Mouse (Mus musculus): ENCODE data around the gene Trmt1l. TPM values are rescaled to one million over a fixed set of nuclear protein-coding genes. Genes with fewer than 3 reads are reported as not detected.
A peak's percentile ranks its signal among the peaks of the same experiment; 100 is the strongest.

Trmt1l gene
- total and polyA plus RNA-seq, 3 experiments, result 20.9 to 23.7 (median 21.8) TPM

DNA sequence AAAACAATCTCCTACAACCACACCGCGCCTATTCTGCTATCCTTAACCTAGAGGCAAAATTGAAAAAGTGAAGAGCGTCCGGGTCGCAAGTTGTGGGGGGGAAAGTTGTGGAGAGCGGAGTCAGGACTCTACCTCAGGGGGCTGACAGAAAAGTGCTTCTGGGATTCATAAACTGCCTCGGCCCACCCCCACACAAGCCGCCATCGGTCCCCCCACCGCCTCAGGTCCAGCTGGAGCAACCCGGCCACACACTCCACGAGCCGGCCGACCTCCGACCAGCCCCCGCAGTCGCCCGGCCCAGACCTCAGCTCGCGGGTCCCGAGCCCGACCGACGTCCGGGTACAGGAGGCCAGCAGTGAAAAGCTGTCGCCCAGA is 467 bp upstream of the Trmt1l start:
- peak overlapping the region; percentile 81 to 91 (median 88) for H3K4me3 ChIP-seq (replicated peaks in 1 of 3; ENCODE audit: low read depth in 2 of 3, low read length in 2 of 3, poor library complexity in 1 of 3)
- H3K4me1 ChIP-seq (ENCODE audit: control insufficient read depth in 1 of 2, insufficient read depth in 2 of 2), result peaks cover 0 to 27% of the 10 kb centered on the region in 2 experiments; a peak in 3 of 4 replicates
- in situ Hi-C loops (cut with MboI; ENCODE audit: low pct_ligation_motif_present, low pct_unique_long_range_greater_than_20kb, low sequenced_read_pairs), result no loop called here
- H3K27me3 ChIP-seq (replicated peaks), result no peaks in the 10 kb centered on the region
- no peaks in the 10 kb centered on the region for H3K9me3 ChIP-seq (replicated peaks; ENCODE audit: low read length)
- TF ChIP-seq MAX (IDR thresholded peaks at IDR 0.05; ENCODE audit: low read length) (peak; percentile 57; the same call in 1 of the 2 replicates), UBTF (IDR thresholded peaks at IDR 0.05; ENCODE audit: low read depth, low read length) (peak; percentile 64), ZC3H11A (IDR thresholded peaks at IDR 0.05; ENCODE audit: low read depth, low read length) (no peak)
- peaks cover 0 to 5% of the 10 kb centered on the region in 2 experiments for H3K36me3 ChIP-seq (replicated peaks in 1 of 2; ENCODE audit: control insufficient read depth in 1 of 2, insufficient read depth in 1 of 2, low read length in 1 of 2)
- dilution Hi-C loops (cut with MboI; ENCODE audit: extremely low pct_ligation_motif_present, extremely low pct_unique_long_range_greater_than_20kb, low sequenced_read_pairs), result no loop called here
- H3K79me2 ChIP-seq (replicated peaks; ENCODE audit: control insufficient read depth, extremely low read depth, insufficient read depth, poor library complexity, severe bottlenecking), result peaks cover 37% of the 10 kb centered on the region
- DNase-seq (ENCODE audit: extremely low read depth), result peak; percentile 35
- peak overlapping the region; percentile 94; the same call in 1 of the 2 replicates for H3K4me2 ChIP-seq (ENCODE audit: insufficient read depth, low read depth, poor library complexity, severe bottlenecking)
- peak overlapping the region; percentile 63 for H3K9ac ChIP-seq (ENCODE audit: insufficient read depth, low read depth)
- peak overlapping the region; percentile 58; the same call in 1 of the 2 replicates for H3K27ac ChIP-seq (ENCODE audit: insufficient read depth, low read depth)

DNA sequence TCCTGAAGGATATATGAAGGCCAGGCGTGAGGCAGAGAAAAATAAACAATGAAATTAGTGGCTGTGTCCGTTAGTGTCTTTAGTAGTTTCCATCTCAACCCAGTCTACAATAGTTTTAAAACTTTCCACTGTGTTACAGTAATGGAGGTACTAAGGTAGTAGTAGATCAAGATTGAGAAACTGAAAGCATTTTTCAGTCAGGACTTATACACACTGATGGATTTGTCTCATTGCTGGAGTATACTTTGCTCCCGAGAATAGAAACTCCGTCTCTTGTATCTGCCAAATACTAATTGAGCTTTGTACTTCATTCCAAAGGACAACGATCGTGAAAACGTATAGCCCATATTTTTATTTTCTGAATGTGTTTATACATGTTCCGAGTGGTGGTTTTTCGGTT is 974 bp downstream of the Trmt1l start:
- Histone ChIP-seq H3K4me3 (replicated peaks in 1 of 3; ENCODE audit: low read depth in 2 of 3, low read length in 2 of 3, poor library complexity in 1 of 3) (peak overlapping the region; percentile 74 to 91 (median 88)), H3K27ac (ENCODE audit: insufficient read depth, low read depth) (peak overlapping the region; percentile 75; the same call in 1 of the 2 replicates), H3K9me3 (replicated peaks; ENCODE audit: low read length) (no peaks in the 10 kb centered on the region), H3K79me2 (replicated peaks; ENCODE audit: control insufficient read depth, extremely low read depth, insufficient read depth, poor library complexity, severe bottlenecking) (peaks cover 37% of the 10 kb centered on the region), H3K27me3 (replicated peaks) (no peaks in the 10 kb centered on the region), H3K9ac (ENCODE audit: insufficient read depth, low read depth) (peak overlapping the region; percentile 97), H3K4me2 (ENCODE audit: insufficient read depth, low read depth, poor library complexity, severe bottlenecking) (peak overlapping the region; percentile 25; the same call in 1 of the 2 replicates), H3K36me3 (replicated peaks in 1 of 2; ENCODE audit: control insufficient read depth in 1 of 2, insufficient read depth in 1 of 2, low read length in 1 of 2) (peaks cover 6 to 16% of the 10 kb centered on the region in 2 experiments), H3K4me1 (ENCODE audit: control insufficient read depth in 1 of 2, insufficient read depth in 2 of 2) (peaks cover 0 to 29% of the 10 kb centered on the region in 2 experiments; a peak in 3 of 4 replicates)
- in situ Hi-C loops (cut with MboI; ENCODE audit: low pct_ligation_motif_present, low pct_unique_long_range_greater_than_20kb, low sequenced_read_pairs), result no loop called here
- 0 out of 2 replicates have a peak, but pooled peaks have one; percentile 22 for TF ChIP-seq TBP (conservative IDR thresholded peaks at IDR 0.05; ENCODE audit: low read depth, low read length)
- no peak for TF ChIP-seq CHD1 (IDR thresholded peaks at IDR 0.05; ENCODE audit: low read depth, low read length)
- peak; percentile 15 for DNase-seq (ENCODE audit: extremely low read depth)
- dilution Hi-C loops (cut with MboI; ENCODE audit: extremely low pct_ligation_motif_present, extremely low pct_unique_long_range_greater_than_20kb, low sequenced_read_pairs), result no loop called here

DNA sequence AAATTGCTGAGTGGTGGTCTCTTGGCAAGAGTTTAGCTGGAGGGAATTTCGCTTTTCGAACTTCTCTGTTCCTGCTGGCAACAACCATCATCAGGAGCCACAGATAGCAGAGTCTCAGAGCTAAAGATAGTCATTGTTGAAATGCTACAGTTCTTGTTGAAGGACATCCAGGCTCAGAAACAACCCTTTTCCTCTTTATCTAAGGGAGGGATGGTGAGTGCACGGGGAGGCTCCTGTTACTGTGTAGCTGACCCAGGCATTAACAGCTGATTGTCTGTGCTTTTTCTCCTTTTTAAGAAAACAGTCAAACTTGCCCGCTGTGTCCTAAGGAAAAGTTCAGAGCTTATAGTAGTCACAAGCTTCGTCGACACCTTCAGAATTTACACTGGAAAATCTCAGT is 7.1 kb downstream of the Trmt1l start:
- Histone ChIP-seq H3K27ac (ENCODE audit: insufficient read depth, low read depth) (no peak overlapping the region), H3K79me2 (replicated peaks; ENCODE audit: control insufficient read depth, extremely low read depth, insufficient read depth, poor library complexity, severe bottlenecking) (peaks cover 3% of the 10 kb centered on the region; the same call in 1 of the 2 replicates), H3K9me3 (replicated peaks; ENCODE audit: low read length) (no peaks in the 10 kb centered on the region), H3K9ac (ENCODE audit: insufficient read depth, low read depth) (no peak overlapping the region), H3K4me1 (ENCODE audit: control insufficient read depth in 1 of 2, insufficient read depth in 2 of 2) (peaks cover 0 to 23% of the 10 kb centered on the region in 2 experiments; a peak in 3 of 4 replicates), H3K4me2 (ENCODE audit: insufficient read depth, low read depth, poor library complexity, severe bottlenecking) (no peak overlapping the region), H3K27me3 (replicated peaks) (no peaks in the 10 kb centered on the region), H3K4me3 (replicated peaks in 1 of 3; ENCODE audit: low read depth in 2 of 3, low read length in 2 of 3, poor library complexity in 1 of 3) (no peak overlapping the region), H3K36me3 (replicated peaks in 1 of 2; ENCODE audit: control insufficient read depth in 1 of 2, insufficient read depth in 1 of 2, low read length in 1 of 2) (peaks cover 42 to 67% of the 10 kb centered on the region in 2 experiments)
- DNase-seq (ENCODE audit: extremely low read depth), result no peak
- no peak for TF ChIP-seq CHD2 (IDR thresholded peaks at IDR 0.05; ENCODE audit: low read length)
- TF ChIP-seq HCFC1 (IDR thresholded peaks at IDR 0.05; ENCODE audit: low read depth, low read length), result no peak
- no peak for TF ChIP-seq MAZ (IDR thresholded peaks at IDR 0.05; ENCODE audit: low read depth, low read length)
- TF ChIP-seq UBTF (IDR thresholded peaks at IDR 0.05; ENCODE audit: low read depth, low read length), result no peak
- no peak for TF ChIP-seq SMC3 (IDR thresholded peaks at IDR 0.05; ENCODE audit: low read depth, low read length)
- TF ChIP-seq ZNF384 (IDR thresholded peaks at IDR 0.05; ENCODE audit: low read depth, low read length), result no peak
- TF ChIP-seq GABPA (IDR thresholded peaks at IDR 0.05; ENCODE audit: insufficient replicate concordance, low read depth, low read length), result no peak
- TF ChIP-seq RCOR1 (conservative IDR thresholded peaks at IDR 0.05; ENCODE audit: low read depth, low read length), result no peak
- TF ChIP-seq CTCF (conservative IDR thresholded peaks at IDR 0.05 in 1 of 2, IDR thresholded peaks at IDR 0.05 in 1 of 2; ENCODE audit: low read depth in 2 of 2, low read length in 2 of 2), result no peak
- TF ChIP-seq POLR2A (IDR thresholded peaks at IDR 0.05; ENCODE audit: low read depth, low read length), result no peak
- no peak for TF ChIP-seq MYC (IDR thresholded peaks at IDR 0.05; ENCODE audit: low read depth, low read length)
- no peak for TF ChIP-seq MEF2A (IDR thresholded peaks at IDR 0.05; ENCODE audit: borderline replicate concordance, low read depth, low read length)
- no peak for TF ChIP-seq SIN3A (IDR thresholded peaks at IDR 0.05; ENCODE audit: low read length)
- TF ChIP-seq USF1 (IDR thresholded peaks at IDR 0.05; ENCODE audit: low read depth, low read length), result no peak
- TF ChIP-seq TBP (conservative IDR thresholded peaks at IDR 0.05; ENCODE audit: low read depth, low read length), result no peak
- no peak for TF ChIP-seq KAT2A (IDR thresholded peaks at IDR 0.05; ENCODE audit: insufficient replicate concordance, low read length)
- no peak for TF ChIP-seq JUN (IDR thresholded peaks at IDR 0.05; ENCODE audit: insufficient read depth, low read depth, low read length)
- dilution Hi-C loops (cut with MboI; ENCODE audit: extremely low pct_ligation_motif_present, extremely low pct_unique_long_range_greater_than_20kb, low sequenced_read_pairs) (no loop called here), in situ Hi-C loops (cut with MboI; ENCODE audit: low pct_ligation_motif_present, low pct_unique_long_range_greater_than_20kb, low sequenced_read_pairs) (no loop called here)
